Mouse (Mus musculus): ENCODE measurements at regions not wholly inside any gene's neighbourhood (a gene's known extent, or its start where the extent isn't known, plus 50 kb on each side); places are given as distances from the start of the nearest gene placed in this dataset.

DNA sequence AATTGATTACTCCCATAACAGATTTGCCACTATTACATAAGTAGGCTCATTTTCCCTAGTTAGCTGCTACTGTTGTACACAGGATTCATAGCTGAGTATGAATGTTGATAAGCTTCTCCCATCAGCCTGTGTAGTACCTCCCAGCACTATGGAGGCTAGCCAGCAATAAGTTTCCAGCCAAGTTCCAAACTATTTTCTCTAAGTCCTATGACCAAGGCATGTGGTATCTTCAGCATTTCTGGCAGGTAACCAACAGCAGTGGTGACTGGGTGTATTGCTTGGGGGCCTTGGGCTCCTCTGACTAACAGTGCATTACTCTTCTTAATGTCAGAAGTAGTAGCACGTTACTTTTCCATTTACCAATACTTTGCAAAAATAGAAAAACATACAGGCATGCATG is 1841.8 kb upstream of the Lrrc6 start:
- Histone ChIP-seq H3K4me2 (replicated peaks) (no peak overlapping the region), H3K27me3 (replicated peaks) (no peaks in the 10 kb centered on the region), H3K4me1 (replicated peaks) (0 out of 2 replicates have a peak, but pooled peaks cover 3% of the 10 kb centered on the region), H3K9ac (no peak overlapping the region), H3K36me3 (no peaks in the 10 kb centered on the region), H3K9me3 (no peaks in the 10 kb centered on the region), H3K4me3 (replicated peaks) (no peak overlapping the region), H3K27ac (no peak overlapping the region)
- ATAC-seq, result no peak
- WGBS, result 74% methylated on average over 1 of the region's 1 CpGs

DNA sequence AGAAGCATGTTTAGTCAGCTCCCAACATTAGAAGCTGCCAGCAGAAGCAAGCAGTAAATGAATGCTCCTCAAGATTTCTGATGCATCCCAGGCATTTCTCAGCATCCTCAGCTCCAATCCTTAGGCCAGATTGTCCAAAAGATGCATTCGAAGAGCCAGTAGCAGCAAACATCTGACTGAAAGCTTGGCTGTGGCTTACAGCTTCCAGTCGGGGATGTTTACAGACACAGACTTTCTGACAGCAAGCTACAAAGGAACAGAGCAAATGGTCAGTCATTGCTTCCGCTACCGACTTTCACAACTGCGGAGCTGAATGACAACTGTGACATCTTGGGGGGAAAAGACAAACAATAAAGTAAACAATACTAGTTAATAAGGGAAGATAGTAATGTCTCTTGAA is 1840.3 kb upstream of the Lrrc6 start:
- Histone ChIP-seq H3K9me3 (no peaks in the 10 kb centered on the region), H3K9ac (no peak overlapping the region), H3K27ac (no peak overlapping the region), H3K27me3 (replicated peaks) (no peaks in the 10 kb centered on the region), H3K4me3 (replicated peaks) (no peak overlapping the region), H3K4me1 (replicated peaks) (0 out of 2 replicates have a peak, but pooled peaks cover 3% of the 10 kb centered on the region), H3K4me2 (replicated peaks) (no peak overlapping the region), H3K36me3 (no peaks in the 10 kb centered on the region)
- 48% methylated on average over 5 of the region's 5 CpGs for WGBS
- no peak for ATAC-seq

DNA sequence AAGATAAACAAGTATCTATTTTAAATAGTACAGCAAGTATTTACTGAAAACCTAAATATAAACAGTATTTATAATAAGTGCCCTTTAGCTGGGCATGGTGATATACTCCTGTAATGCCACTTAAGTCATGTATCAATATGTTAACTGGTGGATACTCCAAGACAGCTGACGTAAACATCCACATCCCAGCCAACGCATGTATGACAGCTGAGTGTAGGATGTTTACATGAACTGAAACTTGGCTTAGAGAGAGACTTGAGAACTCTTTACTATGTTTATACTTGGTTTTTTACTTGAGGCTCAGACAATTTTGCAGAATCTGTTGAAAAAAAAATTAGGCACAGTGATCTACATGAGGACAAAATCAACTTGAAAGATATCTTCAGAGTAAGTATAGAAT is 1836.6 kb upstream of the Lrrc6 start:
- 56% methylated on average over 2 of the region's 2 CpGs for WGBS
- no peak for ATAC-seq
- Histone ChIP-seq H3K27ac (no peak overlapping the region), H3K36me3 (no peaks in the 10 kb centered on the region), H3K4me1 (replicated peaks) (0 out of 2 replicates have a peak, but pooled peaks cover 3% of the 10 kb centered on the region), H3K4me2 (replicated peaks) (no peak overlapping the region), H3K27me3 (replicated peaks) (no peaks in the 10 kb centered on the region), H3K9me3 (no peaks in the 10 kb centered on the region), H3K4me3 (replicated peaks) (no peak overlapping the region), H3K9ac (no peak overlapping the region)

DNA sequence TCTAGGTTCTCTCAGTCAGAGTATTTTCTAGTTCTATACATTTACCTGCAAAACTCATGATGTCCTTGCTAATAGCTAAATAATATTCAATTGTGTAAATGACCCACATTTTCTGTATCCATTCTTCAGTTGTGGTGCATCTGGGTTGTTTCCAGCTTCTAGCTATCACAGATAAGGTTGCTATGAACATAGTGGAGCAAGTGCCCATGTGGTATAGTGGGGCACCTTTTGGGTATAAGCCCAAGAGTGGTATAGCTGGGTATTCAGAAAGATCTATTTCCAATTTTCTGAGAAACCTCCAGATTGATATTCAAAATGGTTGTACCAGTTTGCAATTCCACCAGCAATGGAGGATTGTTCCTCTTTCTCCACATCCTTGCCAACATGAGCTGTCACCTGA is 1835.1 kb upstream of the Lrrc6 start:
- ATAC-seq, result no peak
- H3K9me3 ChIP-seq, result no peaks in the 10 kb centered on the region
- H3K36me3 ChIP-seq, result no peaks in the 10 kb centered on the region
- 0 out of 2 replicates have a peak, but pooled peaks cover 3% of the 10 kb centered on the region for H3K4me1 ChIP-seq (replicated peaks)
- H3K4me3 ChIP-seq (replicated peaks), result no peak overlapping the region
- H3K9ac ChIP-seq, result no peak overlapping the region
- H3K4me2 ChIP-seq (replicated peaks), result no peak overlapping the region
- no peaks in the 10 kb centered on the region for H3K27me3 ChIP-seq (replicated peaks)
- no peak overlapping the region for H3K27ac ChIP-seq

DNA sequence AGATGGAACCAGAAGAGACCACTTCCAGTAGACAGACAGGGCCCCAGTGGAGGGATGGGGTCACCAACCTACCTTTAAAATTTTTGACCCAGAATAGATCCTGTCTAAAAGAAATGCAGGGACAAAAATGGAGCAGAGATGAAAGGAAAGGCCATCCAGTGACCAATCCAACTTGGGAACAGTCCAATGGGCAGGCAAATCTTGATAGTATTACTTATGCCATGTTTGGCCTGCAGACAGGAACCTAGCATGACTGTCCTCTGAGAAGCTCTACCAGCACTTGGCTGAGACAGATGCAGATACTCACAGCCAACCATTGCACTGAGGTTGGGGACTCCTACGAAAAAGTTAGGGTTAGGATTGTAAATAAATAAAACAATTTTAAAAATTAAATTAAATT is 1815.4 kb upstream of the Lrrc6 start:
- no peak overlapping the region for H3K4me3 ChIP-seq (replicated peaks)
- no peaks in the 10 kb centered on the region for H3K9me3 ChIP-seq
- H3K4me2 ChIP-seq (replicated peaks), result no peak overlapping the region
- WGBS, result 97% methylated on average over 1 of the region's 1 CpGs
- no peaks in the 10 kb centered on the region for H3K36me3 ChIP-seq
- no peak for ATAC-seq
- H3K27ac ChIP-seq, result no peak overlapping the region
- H3K4me1 ChIP-seq (replicated peaks), result no peaks in the 10 kb centered on the region
- no peaks in the 10 kb centered on the region for H3K27me3 ChIP-seq (replicated peaks)
- no peak overlapping the region for H3K9ac ChIP-seq

MicroRNAs in the stretch of these regions (microRNA counts, 519-probe panel; counts per million panel counts)
- 3,587 counts per million, percentile 88 among the panel's probes with 10 or more counts for microRNA mmu-miR-30b
- 3,254 counts per million, percentile 82 among the panel's probes with 10 or more counts for microRNA mmu-miR-30d

All from intestine, embryonic 15.5 days (tissue).